Mouse (Mus musculus) forebrain, embryonic 12.5 days (tissue): Measurements from ENCODE around the gene Sult2a7. TPM values are rescaled to one million over a fixed set of nuclear protein-coding genes. Genes with fewer than 3 reads are reported as not detected.

ENCODE experiments used
- ATAC-seq: fragments of 200-750 bp; cut with Nextera tagmentation; 2 replicates; pipeline ENCODE4 v1.8.0; 2017; ENCODE audit warnings: moderate TSS enrichment; ENCODE audit not compliant: low FRiP score
- H3K27ac ChIP-seq: fragments of 300-500 bp; sonication (generic); 2 replicates; pipeline ENCODE4 v1.5.1; 2016; ENCODE audit warnings: mild to moderate bottlenecking
- H3K27me3 ChIP-seq: fragments of 300-500 bp; sonication (generic); 2 replicates; pipeline ENCODE4 v1.6.1; 2016; ENCODE audit warnings: mild to moderate bottlenecking
- H3K36me3 ChIP-seq: fragments of 300-500 bp; sonication (generic); replicated peaks from 2 replicates; pipeline ENCODE4 v1.6.1; 2016; ENCODE audit warnings: mild to moderate bottlenecking
- H3K4me1 ChIP-seq: fragments of 300-500 bp; sonication (generic); 2 replicates; pipeline ENCODE4 v1.6.1; 2016
- H3K4me2 ChIP-seq: fragments of 300-500 bp; sonication (generic); 2 replicates; pipeline ENCODE4 v1.6.1; 2016; ENCODE audit warnings: mild to moderate bottlenecking, moderate library complexity
- H3K4me3 ChIP-seq: fragments of 300-500 bp; sonication (generic); replicated peaks from 2 replicates; pipeline ENCODE4 v1.5.1; 2016; ENCODE audit warnings: mild to moderate bottlenecking
- H3K9ac ChIP-seq: fragments of 300-500 bp; sonication (generic); 2 replicates; pipeline ENCODE4 v1.6.1; 2016; ENCODE audit warnings: mild to moderate bottlenecking
- H3K9me3 ChIP-seq: fragments of 300-500 bp; sonication (generic); 2 replicates; pipeline ENCODE4 v1.6.1; 2016
- WGBS: fragments of 180-500 bp; shearing (Covaris S2); methylation state at CpG from one replicate; pipeline ENCODE4 v1.1.7; 2016; 5-methylcytosine and 5-hydroxymethylcytosine counted together
- polyA plus RNA-seq: library from polyadenylated mRNA; unstranded; fragments of >200 nt; fragmentation: Nextera tagmentation; extraction: Ambion mirVana; gene quantifications from 2 replicates; pipeline ENCODE4 v1.2.1, GENCODE M21; 2016

Gene Sult2a7
- polyA plus RNA-seq, result not detected in 2 replicates

GRCm38 (mm10) chr7:14494130-14494529 is at the start of gene Sult2a7:
TSS of gene Sult2a7 (minus strand) at chr7:14494230.
- H3K4me2 ChIP-seq, result no peak within 1 kb of the TSS
- no peak within 1 kb of the TSS for H3K27ac ChIP-seq
- H3K4me1 ChIP-seq, result no peaks in the 10 kb centered on the region
- H3K9ac ChIP-seq, result no peak within 1 kb of the TSS
- 90% methylated on average over 4 of the region's 4 CpGs for WGBS
- no peaks in the 10 kb centered on the region for H3K36me3 ChIP-seq
- H3K9me3 ChIP-seq, result peaks cover 17% of the 10 kb centered on the region
- no peak within 1 kb of the TSS for H3K4me3 ChIP-seq
- ATAC-seq, result no peak
- no peaks in the 10 kb centered on the region for H3K27me3 ChIP-seq

DNA sequence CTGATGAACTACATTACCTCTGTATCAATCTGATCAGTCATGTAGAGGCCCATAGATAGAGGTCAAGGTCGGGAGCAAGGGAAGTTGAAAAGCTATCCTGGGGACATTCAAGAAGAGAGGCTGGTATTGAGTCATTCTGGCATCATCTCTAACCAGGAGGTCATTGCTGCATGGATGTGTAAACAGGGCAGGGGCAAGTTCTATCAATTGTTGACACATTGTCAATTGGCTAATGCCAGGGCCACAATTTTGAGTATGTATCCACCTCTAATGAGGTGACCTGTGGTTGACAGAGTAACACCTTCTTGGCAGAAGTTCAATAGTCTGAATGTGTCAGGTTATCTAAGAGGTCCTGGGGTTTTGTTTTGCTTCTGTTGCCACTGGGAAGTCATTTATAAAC is 31.2 kb upstream of the Sult2a7 start:
- Histone ChIP-seq H3K4me2 (no peak overlapping the region), H3K27me3 (no peaks in the 10 kb centered on the region), H3K9ac (no peak overlapping the region), H3K36me3 (no peaks in the 10 kb centered on the region), H3K9me3 (peaks cover 22% of the 10 kb centered on the region), H3K4me3 (no peak overlapping the region), H3K27ac (no peak overlapping the region), H3K4me1 (no peaks in the 10 kb centered on the region)
- WGBS, result 56% methylated on average over 1 of the region's 1 CpGs
- no peak for ATAC-seq

DNA sequence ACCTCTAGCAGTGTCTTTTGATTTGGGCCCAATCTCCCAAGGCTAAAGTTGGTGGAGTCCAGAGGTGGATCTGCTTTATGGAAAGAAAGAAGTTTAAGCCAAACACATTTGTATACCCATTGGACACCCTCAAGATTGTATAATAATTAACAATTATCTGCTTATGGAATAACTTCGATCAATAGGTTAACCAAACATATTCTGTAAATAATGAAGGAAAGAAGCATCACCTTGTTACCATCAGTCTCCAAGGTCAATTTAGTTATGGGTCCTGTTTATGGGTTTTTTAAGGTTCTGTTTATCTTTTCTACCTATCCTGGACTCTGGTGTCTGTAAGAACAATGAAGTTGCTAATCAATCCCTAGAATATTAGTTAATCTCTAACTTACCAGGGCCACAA is 28.6 kb upstream of the Sult2a7 start:
- H3K4me3 ChIP-seq, result no peak overlapping the region
- H3K4me1 ChIP-seq, result no peaks in the 10 kb centered on the region
- H3K9me3 ChIP-seq, result peaks cover 30% of the 10 kb centered on the region
- H3K27me3 ChIP-seq, result no peaks in the 10 kb centered on the region
- H3K36me3 ChIP-seq, result no peaks in the 10 kb centered on the region
- H3K9ac ChIP-seq, result no peak overlapping the region
- 89% methylated on average over 1 of the region's 1 CpGs for WGBS
- H3K27ac ChIP-seq, result no peak overlapping the region
- H3K4me2 ChIP-seq, result no peak overlapping the region
- ATAC-seq, result no peak

DNA sequence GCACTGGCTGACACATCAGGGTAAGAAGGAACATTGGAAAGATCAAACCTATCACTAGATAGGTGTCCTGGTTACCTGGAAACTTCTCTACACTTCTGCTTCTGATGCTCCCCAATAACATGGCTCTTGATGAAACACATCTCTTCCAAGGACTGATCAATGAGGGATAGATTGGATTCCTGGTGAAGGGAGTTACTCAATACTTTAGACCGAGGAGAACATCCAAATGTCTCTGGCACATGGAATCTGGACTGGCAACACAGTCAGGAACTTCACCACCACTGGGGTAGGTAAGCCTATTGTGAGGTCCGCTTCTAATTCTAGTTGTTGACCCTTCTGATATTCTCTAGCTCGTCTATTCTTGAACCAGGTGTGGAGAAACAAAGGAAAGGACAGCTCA is 24.3 kb upstream of the Sult2a7 start:
- Histone ChIP-seq H3K4me3 (no peak overlapping the region), H3K27me3 (no peaks in the 10 kb centered on the region), H3K9ac (no peak overlapping the region), H3K27ac (no peak overlapping the region), H3K36me3 (no peaks in the 10 kb centered on the region), H3K9me3 (peaks cover 43% of the 10 kb centered on the region), H3K4me2 (no peak overlapping the region), H3K4me1 (no peaks in the 10 kb centered on the region)
- 79% methylated on average over 3 of the region's 3 CpGs for WGBS
- ATAC-seq, result no peak

- Histone ChIP-seq H3K27me3 (no peaks in the 10 kb centered on the region), H3K9ac (no peak overlapping the region), H3K36me3 (no peaks in the 10 kb centered on the region), H3K4me2 (no peak overlapping the region), H3K4me1 (no peaks in the 10 kb centered on the region), H3K9me3 (peaks cover 17% of the 10 kb centered on the region), H3K4me3 (no peak overlapping the region), H3K27ac (no peak overlapping the region)
- ATAC-seq, result no peak
- WGBS, result 73% methylated on average over 3 of the region's 3 CpGs
Observed at GRCm38 (mm10) chr7:14492886-14493285, 1.1 kb downstream of the Sult2a7 start.

DNA sequence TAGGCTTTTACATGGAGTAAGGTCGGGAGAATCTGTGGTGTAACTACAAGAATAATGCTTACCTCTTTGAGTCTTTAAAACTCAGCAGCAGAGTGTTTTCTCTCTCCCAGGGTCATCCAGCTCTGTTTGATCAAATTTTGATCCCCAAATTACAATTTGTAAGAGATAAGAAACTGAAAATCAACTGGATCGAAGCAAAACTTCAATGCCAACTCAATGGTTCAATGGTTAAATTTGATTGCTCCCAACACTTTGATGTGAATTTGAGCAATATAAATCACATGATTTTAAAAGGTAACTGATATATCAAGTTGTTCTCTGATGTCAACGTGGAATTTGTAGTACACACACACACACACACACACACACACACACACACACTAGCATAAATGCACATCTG is 47.5 kb downstream of the Sult2a7 start, which contains the start of gene Sult2a8:
Gene Sult2a8 (minus strand): TSS at position 236 of the 400 bp plus-strand sequence.
- Histone ChIP-seq H3K9ac (no peak within 1 kb of the TSS), H3K27me3 (no peaks in the 10 kb centered on the region), H3K27ac (no peak within 1 kb of the TSS), H3K4me3 (no peak within 1 kb of the TSS), H3K36me3 (no peaks in the 10 kb centered on the region), H3K9me3 (peaks cover 32% of the 10 kb centered on the region), H3K4me1 (no peaks in the 10 kb centered on the region), H3K4me2 (no peak within 1 kb of the TSS)
- WGBS, result 70% methylated on average over 3 of the region's 3 CpGs
- no peak for ATAC-seq

DNA sequence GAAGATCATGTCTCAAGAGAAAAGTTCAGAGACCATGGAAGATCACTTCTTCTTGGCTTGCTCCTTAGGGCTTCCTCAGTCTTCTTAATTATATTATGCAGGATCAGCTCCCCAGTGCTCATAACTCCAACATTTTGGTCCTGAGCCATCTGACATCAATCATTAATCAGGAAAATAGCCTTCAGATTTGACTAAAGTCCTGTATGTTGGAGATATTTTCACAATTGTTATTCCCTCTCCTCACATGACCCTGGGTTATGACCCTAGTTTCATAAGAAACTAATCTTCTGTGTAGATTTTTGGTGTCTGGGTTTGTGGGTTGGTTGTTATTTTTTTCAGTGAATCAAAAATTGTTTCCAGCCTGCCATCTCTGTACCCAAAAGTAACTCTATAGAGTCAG is 54.4 kb downstream of the Sult2a7 start:
- Histone ChIP-seq H3K27me3 (no peaks in the 10 kb centered on the region), H3K9me3 (peaks cover 34% of the 10 kb centered on the region), H3K9ac (no peak overlapping the region), H3K4me2 (no peak overlapping the region), H3K27ac (no peak overlapping the region), H3K4me3 (no peak overlapping the region), H3K4me1 (no peaks in the 10 kb centered on the region), H3K36me3 (no peaks in the 10 kb centered on the region)
- no peak for ATAC-seq

- peaks cover 37% of the 10 kb centered on the region for H3K9me3 ChIP-seq
- no peaks in the 10 kb centered on the region for H3K27me3 ChIP-seq
- H3K4me3 ChIP-seq, result no peak overlapping the region
- H3K36me3 ChIP-seq, result no peaks in the 10 kb centered on the region
- no peaks in the 10 kb centered on the region for H3K4me1 ChIP-seq
- H3K4me2 ChIP-seq, result no peak overlapping the region
- 77% methylated on average over 1 of the region's 1 CpGs for WGBS
- H3K27ac ChIP-seq, result no peak overlapping the region
- no peak overlapping the region for H3K9ac ChIP-seq
- ATAC-seq, result no peak
Observed at GRCm38 (mm10) chr7:14438484-14438883, 55.5 kb downstream of the Sult2a7 start.

GRCm38 (mm10) chr7:14438029-14438428 is 56.0 kb downstream of the Sult2a7 start:
- Histone ChIP-seq H3K27me3 (no peaks in the 10 kb centered on the region), H3K36me3 (no peaks in the 10 kb centered on the region), H3K4me3 (no peak overlapping the region), H3K4me2 (no peak overlapping the region), H3K9me3 (peaks cover 37% of the 10 kb centered on the region), H3K4me1 (no peaks in the 10 kb centered on the region), H3K27ac (no peak overlapping the region), H3K9ac (no peak overlapping the region)
- ATAC-seq, result no peak
- WGBS, result 87% methylated on average over 2 of the region's 2 CpGs

Other genes with a start within 250 kb of the Sult2a7 start
- gene Sult2a6, start 239.4 kb downstream of the Sult2a7 start, polyA plus RNA-seq, result not detected in 2 replicates
- not detected in 2 replicates for gene Obox8, start 160.7 kb downstream of the Sult2a7 start, polyA plus RNA-seq
- gene Sult2a8, start 47.5 kb downstream of the Sult2a7 start, polyA plus RNA-seq, result not detected in 2 replicates
- 0.10 and 0.24 TPM in 2 replicates for gene Vmn1r90, start 69.3 kb upstream of the Sult2a7 start, polyA plus RNA-seq
- not detected in 2 replicates for gene Obox7, start 165.3 kb upstream of the Sult2a7 start, polyA plus RNA-seq